11 mouse cellular contexts compared by ENCODE assay signal in the genomic region with DNA sequence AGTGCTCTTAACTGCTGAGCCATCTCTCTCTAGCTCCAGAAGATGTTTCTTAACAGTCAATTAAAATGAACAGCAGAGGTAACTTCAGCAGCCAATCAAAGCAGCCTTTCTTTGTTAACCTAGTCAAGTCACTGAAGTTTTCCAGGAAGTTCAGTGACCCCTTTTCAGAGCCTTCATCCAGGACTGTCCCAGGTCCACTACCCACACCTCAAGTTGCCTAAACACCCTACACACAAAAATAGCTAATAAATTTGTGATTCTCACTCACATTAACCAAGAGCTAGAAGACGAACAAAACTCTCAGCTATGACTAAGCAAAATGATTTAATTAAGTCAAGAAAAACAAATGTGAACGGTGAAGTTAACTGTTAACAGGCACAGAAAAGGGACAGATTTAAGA.
DNase-seq lines count a peak whose midpoint lies in the region; ATAC-seq and TF ChIP-seq lines count a peak whose summit lies in the region.
"Had no signal": no experiment of that assay in that cellular context is flagged by ENCODE, and none has a peak within 500 bp of the region (broad histone marks: within the 10 kb centered on the region; RNA-seq: fewer than 3 reads in every experiment).

No protein-coding gene starts in this region.

- H3K9me3 ChIP-seq in limb, embryonic 13.5 days: no peaks in the 10 kb centered on the region
- H3K9me3 ChIP-seq: midbrain, embryonic 12.5 days had no signal

- whole genome bisulfite sequencing in limb, embryonic 13.5 days: 33% methylated on average over 2 of the region's 2 CpGs

- DNase-seq in gastrocnemius, adult 2 months: no peak
- no peak for DNase-seq in gastrocnemius, adult 8-10 months (ENCODE audit: low spot score in 2 of 2)
- no peak for DNase-seq in layer of hippocampus, adult 2 months (ENCODE audit: low spot score in 2 of 2)
- no peak for DNase-seq in layer of hippocampus, adult 18-20 months (ENCODE audit: low spot score in 2 of 2)
- DNase-seq in 3T3-L1 (ENCODE audit: low read depth, low spot score): peak; percentile 41
- no peak for DNase-seq in adrenal gland, adult 2 months
- DNase-seq in frontal cortex, adult 2 months (ENCODE audit: extremely low spot score in 1 of 2, low spot score in 1 of 2): no peak
- DNase-seq: adrenal gland, adult 8-10 months; cerebellum, postnatal 36 days had no signal

- H3K4me2 ChIP-seq in limb, embryonic 13.5 days (replicated peaks): peak overlapping the region; percentile 53

- intact Hi-C loops in gastrocnemius, adult 2 months (cut with DNase I): loop anchor here (2.0 kb wide), 2 partner anchors 61 to 215 kb away; partner anchors contain the start of gene Smim15

- H3K4me1 ChIP-seq in limb, embryonic 13.5 days: peaks cover 24% of the 10 kb centered on the region

- no peaks in the 10 kb centered on the region for H3K36me3 ChIP-seq in limb, embryonic 13.5 days
- H3K36me3 ChIP-seq: midbrain, embryonic 12.5 days had no signal

- H3K27ac ChIP-seq in gastrocnemius, adult 2 months: peak overlapping the region; percentile 50; the same call in 1 of the 2 replicates
- peak overlapping the region; percentile 43; the same call in 1 of the 2 replicates for H3K27ac ChIP-seq in layer of hippocampus, adult 2 months
- H3K27ac ChIP-seq in limb, embryonic 13.5 days: no peak overlapping the region
- H3K27ac ChIP-seq: midbrain, embryonic 12.5 days had no signal

- no peak for ATAC-seq in limb, embryonic 13.5 days (ENCODE audit: low FRiP score, low read depth)

- no peak overlapping the region for H3K9ac ChIP-seq in limb, embryonic 13.5 days
- H3K9ac ChIP-seq: midbrain, embryonic 12.5 days had no signal

- no peaks in the 10 kb centered on the region for H3K27me3 ChIP-seq in limb, embryonic 13.5 days
- H3K27me3 ChIP-seq: midbrain, embryonic 12.5 days had no signal

- no peak for TF ChIP-seq CTCF in gastrocnemius, adult 2 months (IDR thresholded peaks at IDR 0.05)
- no peak; the same call in 1 of the 2 replicates for TF ChIP-seq CTCF in layer of hippocampus, adult 2 months (conservative IDR thresholded peaks at IDR 0.05)

- peak overlapping the region; percentile 66 for H3K4me3 ChIP-seq in gastrocnemius, adult 2 months
- H3K4me3 ChIP-seq in layer of hippocampus, adult 2 months: no peak overlapping the region
- no peak overlapping the region for H3K4me3 ChIP-seq in limb, embryonic 13.5 days
- H3K4me3 ChIP-seq: midbrain, embryonic 12.5 days had no signal
